Mouse (Mus musculus) hindbrain, embryonic 15.5 days (tissue): ENCODE measurements around the gene Dffb. TPM values are rescaled to one million over a fixed set of nuclear protein-coding genes. Genes with fewer than 3 reads are reported as not detected.

Experiments used
- ATAC-seq: fragments of 200-750 bp; cut with Nextera tagmentation; 2 replicates; pipeline ENCODE4 v1.8.0; 2017; ENCODE audit warnings: low read depth, moderate number of reproducible peaks, moderate TSS enrichment; ENCODE audit not compliant: low FRiP score
- H3K27ac ChIP-seq: fragments of 300-500 bp; sonication (generic); replicated peaks from 2 replicates; pipeline ENCODE4 v1.5.1; 2015; ENCODE audit warnings: mild to moderate bottlenecking, inconsistent platforms
- H3K27me3 ChIP-seq: fragments of 300-500 bp; sonication (generic); 2 replicates; pipeline ENCODE4 v1.6.1; 2015; ENCODE audit warnings: control low read depth, inconsistent platforms
- H3K36me3 ChIP-seq: fragments of 300-500 bp; sonication (generic); 2 replicates; pipeline ENCODE4 v1.6.1; 2015; ENCODE audit warnings: control low read depth, inconsistent platforms
- H3K4me1 ChIP-seq: fragments of 300-500 bp; sonication (generic); replicated peaks from 2 replicates; pipeline ENCODE4 v1.6.1; 2015; ENCODE audit warnings: control low read depth, inconsistent platforms
- H3K4me2 ChIP-seq: fragments of 300-500 bp; sonication (generic); 2 replicates; pipeline ENCODE4 v1.6.1; 2015; ENCODE audit warnings: moderate library complexity, mild to moderate bottlenecking, inconsistent platforms
- H3K4me3 ChIP-seq: fragments of 300-500 bp; sonication (generic); 2 replicates; pipeline ENCODE4 v1.5.1; 2015; ENCODE audit warnings: mild to moderate bottlenecking, inconsistent platforms
- H3K9ac ChIP-seq: fragments of 300-500 bp; sonication (generic); 2 replicates; pipeline ENCODE4 v1.6.1; 2015; ENCODE audit warnings: inconsistent platforms
- H3K9me3 ChIP-seq: fragments of 300-500 bp; sonication (generic); 2 replicates; pipeline ENCODE4 v1.6.1; 2016; ENCODE audit warnings: control low read depth, inconsistent platforms
- WGBS: fragments of 180-500 bp; shearing (Covaris S2); methylation state at CpG from one replicate; pipeline ENCODE4 v1.1.7; 2015; 5-methylcytosine and 5-hydroxymethylcytosine counted together
- polyA plus RNA-seq: library from polyadenylated mRNA; unstranded; fragments of >200 nt; fragmentation: Nextera tagmentation; extraction: Ambion mirVana; gene quantifications from 2 replicates; pipeline ENCODE4 v1.2.1, GENCODE M21; 2015

Gene Dffb
- polyA plus RNA-seq, 1 experiment from 2014 or later: 10.2 TPM

GRCm38 (mm10) chr4:154007759-154008158 is 32.8 kb upstream of the Dffb start:
- Histone ChIP-seq H3K27ac (no peak overlapping the region), H3K36me3 (peaks cover 22% of the 10 kb centered on the region), H3K4me1 (peaks cover 12% of the 10 kb centered on the region), H3K27me3 (no peaks in the 10 kb centered on the region), H3K4me2 (no peak overlapping the region), H3K9me3 (no peaks in the 10 kb centered on the region), H3K9ac (no peak overlapping the region), H3K4me3 (no peak overlapping the region)
- WGBS: 86% methylated on average over 4 of the region's 4 CpGs
- ATAC-seq: no peak

- no peak for ATAC-seq
- Histone ChIP-seq H3K4me3 (no peak overlapping the region), H3K36me3 (peaks cover 22% of the 10 kb centered on the region)
These were observed 31.3 kb upstream of the Dffb start for GRCm38 (mm10) chr4:154006264-154006663.

GRCm38 (mm10) chr4:154005488-154005887 is 30.6 kb upstream of the Dffb start:
- Histone ChIP-seq H3K27ac (no peak overlapping the region), H3K4me1 (no peaks in the 10 kb centered on the region), H3K4me3 (no peak overlapping the region), H3K9ac (no peak overlapping the region), H3K9me3 (no peaks in the 10 kb centered on the region), H3K36me3 (peaks cover 22% of the 10 kb centered on the region), H3K4me2 (no peak overlapping the region), H3K27me3 (no peaks in the 10 kb centered on the region)
- no peak for ATAC-seq
- 77% methylated on average over 5 of the region's 5 CpGs for WGBS

More at GRCm38 (mm10) chr4:154006264-154006663, 31.3 kb upstream of the Dffb start:
- 88% methylated on average over 6 of the region's 6 CpGs for WGBS
- no peaks in the 10 kb centered on the region for H3K27me3 ChIP-seq
- no peak overlapping the region for H3K4me2 ChIP-seq
- H3K27ac ChIP-seq: no peak overlapping the region
- no peaks in the 10 kb centered on the region for H3K9me3 ChIP-seq
- H3K4me1 ChIP-seq: peaks cover 5% of the 10 kb centered on the region; the same call in 1 of the 2 replicates
- no peak overlapping the region for H3K9ac ChIP-seq

- Histone ChIP-seq H3K27ac (no peak overlapping the region), H3K4me1 (no peaks in the 10 kb centered on the region), H3K9ac (no peak overlapping the region), H3K27me3 (no peaks in the 10 kb centered on the region), H3K36me3 (peaks cover 88% of the 10 kb centered on the region), H3K4me2 (no peak overlapping the region), H3K4me3 (no peak overlapping the region), H3K9me3 (no peaks in the 10 kb centered on the region)
- 91% methylated on average over 8 of the region's 8 CpGs for WGBS
- ATAC-seq: no peak
These were observed 18.6 kb upstream of the Dffb start for GRCm38 (mm10) chr4:153993505-153993904.

GRCm38 (mm10) chr4:153992715-153993114 is 17.8 kb upstream of the Dffb start:
- H3K9ac ChIP-seq: no peak overlapping the region
- 89% methylated on average over 10 of the region's 10 CpGs for WGBS

GRCm38 (mm10) chr4:153980470-153980869 is 5.5 kb upstream of the Dffb start:
- ATAC-seq: no peak
- H3K4me3 ChIP-seq: no peak overlapping the region
- WGBS: 91% methylated on average over 11 of the region's 11 CpGs
- H3K9ac ChIP-seq: no peak overlapping the region
- peaks cover 62% of the 10 kb centered on the region for H3K36me3 ChIP-seq
- no peak overlapping the region for H3K4me2 ChIP-seq
- H3K27me3 ChIP-seq: no peaks in the 10 kb centered on the region
- H3K4me1 ChIP-seq: peaks cover 25% of the 10 kb centered on the region
- H3K27ac ChIP-seq: no peak overlapping the region
- H3K9me3 ChIP-seq: no peaks in the 10 kb centered on the region

More at GRCm38 (mm10) chr4:153992715-153993114, 17.8 kb upstream of the Dffb start:
- no peak overlapping the region for H3K4me2 ChIP-seq
- H3K27me3 ChIP-seq: no peaks in the 10 kb centered on the region
- no peak for ATAC-seq
- H3K36me3 ChIP-seq: peaks cover 88% of the 10 kb centered on the region
- H3K4me3 ChIP-seq: no peak overlapping the region
- H3K27ac ChIP-seq: no peak overlapping the region
- H3K9me3 ChIP-seq: no peaks in the 10 kb centered on the region
- H3K4me1 ChIP-seq: no peaks in the 10 kb centered on the region

- Histone ChIP-seq H3K27me3 (no peaks in the 10 kb centered on the region), H3K27ac (no peak overlapping the region), H3K9me3 (no peaks in the 10 kb centered on the region), H3K9ac (no peak overlapping the region), H3K4me3 (no peak overlapping the region), H3K4me1 (peaks cover 25% of the 10 kb centered on the region), H3K36me3 (peaks cover 49% of the 10 kb centered on the region), H3K4me2 (no peak overlapping the region)
- ATAC-seq: no peak
- 92% methylated on average over 10 of the region's 10 CpGs for WGBS
These were observed 4.3 kb upstream of the Dffb start for GRCm38 (mm10) chr4:153979243-153979642.

- 40% methylated on average over 6 of the region's 6 CpGs for WGBS
- Histone ChIP-seq H3K9me3 (no peaks in the 10 kb centered on the region), H3K27me3 (no peaks in the 10 kb centered on the region), H3K9ac (peak overlapping the region; percentile 95), H3K4me1 (peaks cover 40% of the 10 kb centered on the region), H3K36me3 (peaks cover 26% of the 10 kb centered on the region), H3K4me2 (peak overlapping the region; percentile 79), H3K27ac (no peak overlapping the region), H3K4me3 (peak overlapping the region; percentile 99)
- no peak for ATAC-seq
These were observed 842 bp upstream of the Dffb start for GRCm38 (mm10) chr4:153975768-153976167.

GRCm38 (mm10) chr4:153975292-153975662 is 351 bp upstream of the Dffb start:
- H3K4me3 ChIP-seq: peak overlapping the region; percentile 99
- H3K9me3 ChIP-seq: no peaks in the 10 kb centered on the region
- peak; percentile 53; the same call in 1 of the 2 replicates for ATAC-seq
- peak overlapping the region; percentile 84 for H3K27ac ChIP-seq
- H3K36me3 ChIP-seq: peaks cover 26% of the 10 kb centered on the region
- no peaks in the 10 kb centered on the region for H3K27me3 ChIP-seq
- H3K4me1 ChIP-seq: peaks cover 40% of the 10 kb centered on the region
- peak overlapping the region; percentile 95 for H3K9ac ChIP-seq
- under 1% methylated on average over 29 of the region's 33 CpGs for WGBS
- peak overlapping the region; percentile 79 for H3K4me2 ChIP-seq

- no peak overlapping the region for H3K4me3 ChIP-seq
- peaks cover 3% of the 10 kb centered on the region; the same call in 1 of the 2 replicates for H3K4me1 ChIP-seq
- H3K27me3 ChIP-seq: no peaks in the 10 kb centered on the region
- ATAC-seq: no peak
- WGBS: 86% methylated on average over 2 of the region's 2 CpGs
- no peaks in the 10 kb centered on the region for H3K9me3 ChIP-seq
- no peak overlapping the region for H3K4me2 ChIP-seq
- no peak overlapping the region for H3K9ac ChIP-seq
- peaks cover 40% of the 10 kb centered on the region for H3K36me3 ChIP-seq
- no peak overlapping the region for H3K27ac ChIP-seq
These were observed 6.9 kb downstream of the Dffb start for GRCm38 (mm10) chr4:153968063-153968462.

GRCm38 (mm10) chr4:153967556-153967955 is 7.4 kb downstream of the Dffb start:
- H3K4me2 ChIP-seq: no peak overlapping the region
- H3K27me3 ChIP-seq: no peaks in the 10 kb centered on the region
- no peak overlapping the region for H3K27ac ChIP-seq
- no peak for ATAC-seq
- H3K36me3 ChIP-seq: peaks cover 40% of the 10 kb centered on the region
- no peaks in the 10 kb centered on the region for H3K9me3 ChIP-seq
- H3K9ac ChIP-seq: no peak overlapping the region
- WGBS: 82% methylated on average over 2 of the region's 2 CpGs
- H3K4me3 ChIP-seq: no peak overlapping the region
- H3K4me1 ChIP-seq: no peaks in the 10 kb centered on the region

- Histone ChIP-seq H3K9ac (no peak overlapping the region), H3K4me1 (no peaks in the 10 kb centered on the region), H3K27me3 (no peaks in the 10 kb centered on the region), H3K4me2 (no peak overlapping the region), H3K9me3 (no peaks in the 10 kb centered on the region), H3K27ac (no peak overlapping the region), H3K36me3 (peaks cover 46% of the 10 kb centered on the region), H3K4me3 (no peak overlapping the region)
- ATAC-seq: no peak
- WGBS: 86% methylated on average over 5 of the region's 5 CpGs
These were observed 8.3 kb downstream of the Dffb start for GRCm38 (mm10) chr4:153966651-153967050.

GRCm38 (mm10) chr4:153962631-153963030 is 12.3 kb downstream of the Dffb start:
- Histone ChIP-seq H3K9me3 (no peaks in the 10 kb centered on the region), H3K27ac (no peak overlapping the region), H3K36me3 (peaks cover 44% of the 10 kb centered on the region), H3K4me1 (peaks cover 16% of the 10 kb centered on the region), H3K9ac (no peak overlapping the region), H3K4me2 (no peak overlapping the region), H3K27me3 (no peaks in the 10 kb centered on the region), H3K4me3 (no peak overlapping the region)
- ATAC-seq: no peak
- WGBS: 87% methylated on average over 7 of the region's 7 CpGs
